Mouse (Mus musculus): Measurements from ENCODE around the gene Isyna1.

Isyna1 gene

GRCm38 (mm10) chr8:70593961-70594609, at the start of gene Isyna1:
TSS of gene Isyna1 (plus strand) at chr8:70594373.
- no peak for DNase-seq (ENCODE audit: low read depth, low spot score)

GRCm38 (mm10) chr8:70546412-70546811, 47.8 kb upstream of the Isyna1 start:
- no peak for DNase-seq (ENCODE audit: low read depth, low spot score)

DNA sequence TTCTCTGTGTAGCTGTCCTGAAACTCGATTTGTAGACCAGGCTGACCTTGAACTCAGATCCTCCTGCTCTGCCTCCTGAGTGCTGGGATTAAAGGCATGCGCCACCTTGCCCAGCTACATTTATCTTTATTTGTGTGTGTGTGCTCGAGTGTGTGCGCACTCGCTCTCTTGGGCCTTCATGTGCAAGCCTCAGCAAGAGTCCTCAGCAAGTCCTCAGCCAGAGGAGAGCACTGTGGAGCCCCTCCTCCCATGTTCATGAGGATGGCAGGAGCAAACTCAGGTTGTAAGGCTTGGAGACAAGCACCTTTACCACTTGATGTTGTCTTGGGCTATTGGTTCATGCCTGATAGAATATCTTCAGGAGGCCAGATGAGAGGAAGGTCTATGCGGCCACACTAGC, 46.4 kb upstream of the Isyna1 start:
- DNase-seq (ENCODE audit: low read depth, low spot score), result no peak

- no peak for DNase-seq (ENCODE audit: low read depth, low spot score)
Measured at GRCm38 (mm10) chr8:70549412-70550184, 44.6 kb upstream of the Isyna1 start.

- no peak for DNase-seq (ENCODE audit: low read depth, low spot score)
Measured at GRCm38 (mm10) chr8:70551558-70552161, 42.5 kb upstream of the Isyna1 start.

- no peak for DNase-seq (ENCODE audit: low read depth, low spot score)
Measured at GRCm38 (mm10) chr8:70552836-70553235, 41.3 kb upstream of the Isyna1 start.

GRCm38 (mm10) chr8:70553740-70554139, 40.4 kb upstream of the Isyna1 start:
- no peak for DNase-seq (ENCODE audit: low read depth, low spot score)

DNA sequence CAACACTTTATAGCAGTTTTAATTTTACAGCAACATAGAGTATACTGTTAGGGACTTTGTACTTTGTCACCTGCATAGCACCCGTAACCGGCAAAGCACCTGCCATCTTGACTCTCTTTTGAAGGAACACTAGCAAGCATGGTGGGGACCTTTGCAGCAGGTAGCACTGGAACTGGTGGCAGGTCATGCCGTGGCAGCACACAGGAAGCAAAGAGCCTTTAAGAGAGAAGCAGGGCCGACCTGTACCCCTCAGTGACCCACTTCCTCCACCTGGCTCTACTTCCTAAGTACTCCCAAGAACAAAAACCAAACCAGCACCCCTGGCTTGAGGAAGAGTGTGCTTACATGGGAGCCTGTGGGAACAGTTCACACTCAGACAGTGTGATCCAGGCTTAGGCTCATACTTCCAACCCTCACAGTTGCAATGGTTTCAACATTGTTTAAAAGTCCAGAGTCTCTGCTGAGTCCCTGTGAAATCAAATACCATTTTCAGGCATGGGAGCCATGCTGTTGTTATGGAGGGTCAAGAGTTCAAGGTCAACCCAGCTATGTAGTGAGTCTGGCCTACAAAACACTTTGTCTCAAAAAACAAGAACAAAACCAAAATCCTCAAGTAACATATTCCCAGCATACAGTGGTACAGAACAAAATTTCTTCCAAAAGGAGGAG, 39.0 kb upstream of the Isyna1 start:
- DNase-seq (ENCODE audit: low read depth, low spot score), result no peak

DNA sequence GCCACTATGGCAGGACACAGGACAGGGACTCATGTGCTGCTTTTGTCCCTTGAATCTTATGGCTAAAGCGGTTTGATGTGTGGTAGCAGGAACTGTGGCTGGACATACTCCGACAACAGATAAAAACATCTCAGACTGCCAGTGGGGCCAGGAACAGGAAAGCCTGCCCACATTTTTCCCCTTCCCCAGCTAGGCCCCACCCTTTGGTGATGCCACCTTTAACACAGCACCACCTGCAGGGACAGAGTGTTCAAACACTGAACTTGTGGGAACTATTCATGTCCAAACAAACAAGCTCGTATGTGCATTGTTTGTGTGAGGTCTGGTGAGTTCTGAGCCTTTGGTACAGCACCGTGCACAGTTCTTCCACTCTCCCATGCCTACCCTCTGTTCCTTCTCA, 35.8 kb upstream of the Isyna1 start:
- no peak for DNase-seq (ENCODE audit: low read depth, low spot score)

- DNase-seq (ENCODE audit: low read depth, low spot score), result no peak
Measured at GRCm38 (mm10) chr8:70558983-70559382, 35.2 kb upstream of the Isyna1 start.

DNA sequence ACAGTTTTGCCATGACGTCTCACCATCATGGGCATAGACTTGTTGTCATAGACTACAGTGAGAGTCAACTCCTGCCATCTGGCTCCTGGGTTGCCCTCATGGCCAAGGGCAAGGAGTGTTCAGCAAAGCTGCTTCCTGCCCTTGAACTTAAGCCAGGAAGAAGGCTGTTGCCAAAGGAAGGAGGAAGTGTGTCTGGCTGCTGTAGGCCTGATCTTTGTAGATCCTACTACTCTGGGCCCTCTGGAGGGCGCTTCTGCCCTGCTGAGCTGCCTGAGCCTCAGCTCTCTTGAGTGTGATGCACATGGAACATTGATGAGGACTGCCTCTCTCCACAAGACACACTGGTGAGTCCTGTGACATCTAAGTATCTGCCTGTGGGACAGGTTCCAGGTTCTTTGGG, 34.1 kb upstream of the Isyna1 start:
- DNase-seq (ENCODE audit: low read depth, low spot score), result no peak

GRCm38 (mm10) chr8:70560564-70560963, 33.6 kb upstream of the Isyna1 start:
- DNase-seq (ENCODE audit: low read depth, low spot score), result no peak

DNA sequence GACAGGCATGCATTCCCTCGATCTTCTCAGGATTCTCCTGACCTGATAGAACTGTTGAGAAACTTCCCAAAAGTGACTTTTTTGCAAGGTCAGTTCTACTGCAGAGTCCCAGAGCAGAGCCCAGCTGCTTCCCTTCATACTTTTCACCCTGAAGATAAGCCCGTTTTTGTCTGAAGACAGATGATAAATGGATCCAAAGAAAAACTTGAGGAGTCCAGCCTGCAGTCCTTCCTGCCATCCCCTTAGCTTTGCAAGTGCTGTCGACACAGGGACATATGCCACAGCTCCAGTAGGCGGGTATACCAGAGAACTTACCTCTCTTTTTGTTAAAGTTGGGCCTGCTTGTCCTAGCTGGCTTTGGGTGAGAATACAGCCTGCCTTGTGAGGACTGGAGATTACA, 32.8 kb upstream of the Isyna1 start:
- no peak for DNase-seq (ENCODE audit: low read depth, low spot score)

- DNase-seq (ENCODE audit: low read depth, low spot score), result no peak
Measured at GRCm38 (mm10) chr8:70561809-70562535, 32.2 kb upstream of the Isyna1 start.

DNA sequence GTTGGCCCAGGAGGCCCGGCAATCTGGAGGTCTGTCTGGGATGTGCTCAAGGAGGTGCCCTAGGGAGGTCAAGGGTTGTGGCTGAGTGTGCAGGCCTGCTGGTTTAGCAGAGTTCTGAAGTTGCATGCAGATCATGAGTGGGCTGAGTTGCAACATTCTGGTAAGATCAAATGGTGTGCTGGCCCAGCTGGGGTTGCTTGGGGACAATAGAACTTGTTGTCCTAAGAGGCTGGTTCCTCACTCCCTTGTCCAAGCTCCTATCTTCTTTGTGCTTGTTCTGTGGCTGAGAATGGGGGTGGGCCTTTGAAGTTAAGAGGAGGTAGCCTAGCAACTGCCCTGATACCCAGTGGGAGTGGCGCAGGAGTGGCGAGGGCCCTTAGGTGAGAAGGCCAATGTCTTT, 31.4 kb upstream of the Isyna1 start:
- no peak for DNase-seq (ENCODE audit: low read depth, low spot score)

GRCm38 (mm10) chr8:70563763-70564387, 30.3 kb upstream of the Isyna1 start:
- no peak for DNase-seq (ENCODE audit: low read depth, low spot score)

- DNase-seq (ENCODE audit: low read depth, low spot score), result no peak
Measured at GRCm38 (mm10) chr8:70564696-70565235, 29.4 kb upstream of the Isyna1 start.

GRCm38 (mm10) chr8:70565561-70565960, 28.6 kb upstream of the Isyna1 start:
- no peak for DNase-seq (ENCODE audit: low read depth, low spot score)

- no peak for DNase-seq (ENCODE audit: low read depth, low spot score)
Measured at GRCm38 (mm10) chr8:70570360-70570759, 23.8 kb upstream of the Isyna1 start.

DNA sequence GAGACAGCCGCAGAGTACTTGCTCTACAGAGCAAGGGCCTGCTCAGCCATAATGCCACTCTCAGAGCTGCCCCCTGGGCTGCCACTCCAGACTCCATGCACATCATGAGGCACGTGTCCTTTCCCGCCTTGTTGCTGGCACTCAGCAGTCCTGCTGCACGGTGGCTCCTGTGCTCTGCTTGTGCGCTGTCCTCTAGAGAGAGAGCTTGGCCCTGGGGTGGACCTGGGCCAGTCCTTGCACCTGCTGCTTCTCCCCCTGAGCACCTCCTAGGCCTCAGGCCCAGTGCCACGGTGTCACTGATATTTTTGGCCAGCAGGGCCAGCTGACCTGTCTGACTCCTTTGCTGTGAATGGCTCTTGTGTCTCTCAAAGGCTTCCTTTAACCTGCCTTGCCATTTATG, 23.2 kb upstream of the Isyna1 start:
- no peak for DNase-seq (ENCODE audit: low read depth, low spot score)

DNA sequence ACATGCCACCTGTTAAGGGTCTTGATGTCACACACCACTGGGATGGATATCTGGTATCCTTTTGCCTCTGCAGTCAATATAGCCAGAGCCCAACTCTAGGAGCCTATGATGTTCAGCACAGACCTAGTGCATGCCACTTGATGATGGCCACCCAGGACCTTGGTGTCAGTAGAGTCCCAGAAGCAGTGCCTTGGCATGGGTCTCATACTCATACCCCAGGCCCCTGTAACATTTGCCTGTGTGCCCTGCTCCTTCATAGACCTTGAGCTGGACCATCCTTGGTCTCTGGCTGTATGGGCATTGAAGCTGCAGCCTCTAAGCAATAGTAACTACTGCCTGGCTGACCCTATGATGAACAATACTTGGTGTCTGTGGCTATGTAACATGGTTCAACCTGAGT, 19.9 kb upstream of the Isyna1 start:
- DNase-seq (ENCODE audit: low read depth, low spot score), result no peak
